Mouse (Mus musculus) MEL-GATA-1-ER (cell line): ENCODE results near the gene Olfml3.
A peak's percentile ranks its signal among the peaks of the same experiment; 100 is the strongest.

Experiments used
- DNase-seq: peaks from one replicate; pipeline ENCODE4 v3.0.0-alpha.2; 2012; ENCODE audit warnings: low read depth; ENCODE audit errors: extremely low read depth

Gene Olfml3

GRCm38 (mm10) chr3:103740342-103740741 is 2.5 kb upstream of the Olfml3 start:
- DNase-seq, result no peak

GRCm38 (mm10) chr3:103739329-103739728 is 1.5 kb upstream of the Olfml3 start, which contains the start of gene Gm10964:
Gene Gm10964 (plus strand): TSS chr3:103739366.
- DNase-seq, result no peak

GRCm38 (mm10) chr3:103737061-103737754 is 593 bp downstream of the Olfml3 start:
- DNase-seq, result no peak

GRCm38 (mm10) chr3:103735776-103736600 is 1.8 kb downstream of the Olfml3 start:
- DNase-seq, result no peak

- DNase-seq, result no peak
These were observed 2.9 kb downstream of the Olfml3 start for GRCm38 (mm10) chr3:103734696-103735519.

GRCm38 (mm10) chr3:103733799-103734695 is 3.8 kb downstream of the Olfml3 start:
- DNase-seq, result no peak

GRCm38 (mm10) chr3:103733176-103733575 is 4.6 kb downstream of the Olfml3 start:
- DNase-seq, result no peak

GRCm38 (mm10) chr3:103732116-103732515 is 5.7 kb downstream of the Olfml3 start:
- DNase-seq, result no peak

GRCm38 (mm10) chr3:103729850-103730249 is 8.0 kb downstream of the Olfml3 start:
- DNase-seq, result no peak

- no peak for DNase-seq
These were observed 9.9 kb downstream of the Olfml3 start for GRCm38 (mm10) chr3:103727813-103728326.

- DNase-seq, result no peak
These were observed 11.2 kb downstream of the Olfml3 start for GRCm38 (mm10) chr3:103726642-103727041.

GRCm38 (mm10) chr3:103724137-103724536 is 13.7 kb downstream of the Olfml3 start:
- peak; percentile 63 for DNase-seq

GRCm38 (mm10) chr3:103718728-103719127 is 19.1 kb downstream of the Olfml3 start:
- no peak for DNase-seq

- no peak for DNase-seq
These were observed 20.7 kb downstream of the Olfml3 start for GRCm38 (mm10) chr3:103716774-103717760.

- DNase-seq, result no peak
These were observed 21.8 kb downstream of the Olfml3 start for GRCm38 (mm10) chr3:103715762-103716693.

GRCm38 (mm10) chr3:103714942-103715341 is 22.9 kb downstream of the Olfml3 start:
- no peak for DNase-seq

- DNase-seq, result no peak
These were observed 23.4 kb downstream of the Olfml3 start for GRCm38 (mm10) chr3:103714236-103714875.

- DNase-seq, result peak; percentile 12
These were observed 25.6 kb downstream of the Olfml3 start for GRCm38 (mm10) chr3:103712196-103712595.
